Mouse (Mus musculus): ENCODE measurements around the gene Ndc80.
"Not testable (repeated sequence)": the region's sequence is repeated elsewhere in the genome, so short reads cannot be mapped to it uniquely, and the experiment has no call there.

DNA sequence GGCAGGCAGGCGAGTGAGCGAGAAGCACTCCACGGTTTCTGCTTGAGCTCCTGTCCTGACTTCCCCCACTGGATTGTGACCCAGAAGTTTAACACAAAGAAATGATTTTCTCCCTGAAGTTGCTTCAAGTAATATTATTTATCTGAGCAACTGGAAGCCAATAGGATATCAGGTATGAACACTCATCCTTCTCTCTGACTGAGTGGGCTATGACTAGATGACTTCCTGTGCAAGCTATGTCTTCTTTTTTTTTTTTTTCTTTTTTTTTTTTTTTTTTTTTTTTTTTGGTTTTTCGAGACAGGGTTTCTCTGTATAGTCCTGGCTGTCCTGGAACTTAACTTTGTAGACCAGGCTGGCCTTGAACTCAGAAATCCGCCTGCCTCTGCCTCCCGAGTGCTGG is 69.3 kb downstream of the Ndc80 start:
- not testable (repeated sequence) for TF ChIP-seq FOSL1 (IDR thresholded peaks at IDR 0.05; ENCODE audit: insufficient read depth, low read length, poor library complexity, severe bottlenecking); CTCF (IDR thresholded peaks at IDR 0.05; ENCODE audit: control insufficient read depth, insufficient read depth, insufficient read length); USF1 (IDR thresholded peaks at IDR 0.05; ENCODE audit: low read depth); MYOG (IDR thresholded peaks at IDR 0.05; ENCODE audit: control insufficient read depth, extremely low read depth, insufficient read length); MYOD1 (IDR thresholded peaks at IDR 0.05; ENCODE audit: control insufficient read depth, insufficient read length, low read depth)
